Mouse (Mus musculus): ENCODE results near the gene Gpr84.

GRCm38 (mm10) chr15:103343008-103343407, 32.6 kb upstream of the Gpr84 start:
- TF ChIP-seq CTCF (IDR thresholded peaks at IDR 0.05; ENCODE audit: borderline replicate concordance, insufficient read depth, low read depth, low read length), result no peak
- no peak for TF ChIP-seq POLR2A (IDR thresholded peaks at IDR 0.05; ENCODE audit: borderline replicate concordance, insufficient read depth, low read length)

Data from cerebellum, adult 2 months (tissue).